Mouse (Mus musculus) CD4-positive, CD25-positive, alpha-beta regulatory T cell, adult 2 months (primary cell): ENCODE measurements around the gene Serpinb7.

Experiments
- DNase-seq: peaks from one replicate; pipeline ENCODE4 v3.0.0-alpha.2; 2012; ENCODE audit warnings: low read depth, low spot score

Gene Serpinb7

DNA sequence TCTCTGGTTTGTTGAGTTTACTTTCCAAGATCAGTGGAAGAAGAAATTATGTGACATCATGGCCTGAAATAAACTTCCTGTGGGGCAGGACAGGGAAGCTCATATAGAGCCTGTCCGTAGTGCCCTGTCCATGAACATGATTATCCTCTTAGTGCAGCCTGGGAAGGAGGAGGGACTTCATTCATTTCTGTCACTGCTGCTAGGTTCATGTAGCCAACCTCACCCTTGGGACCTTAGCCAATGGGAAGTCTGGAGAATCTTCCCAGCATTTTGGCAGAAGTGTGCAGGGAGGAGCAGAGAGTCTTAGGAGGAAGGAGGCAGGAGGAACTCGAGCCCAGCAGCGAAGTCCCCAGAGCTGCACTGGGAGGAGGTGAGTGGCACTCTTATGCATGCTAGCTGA, at the start of gene Serpinb7:
Serpinb7 (plus strand) TSS at position 301 of the 400 bp plus-strand sequence.
- no peak for DNase-seq

GRCm38 (mm10) chr1:107350392-107350791, 49.1 kb upstream of the Serpinb7 start:
- DNase-seq: no peak

GRCm38 (mm10) chr1:107351115-107351514, 48.3 kb upstream of the Serpinb7 start:
- no peak for DNase-seq

GRCm38 (mm10) chr1:107353046-107353445, 46.4 kb upstream of the Serpinb7 start:
- no peak for DNase-seq

- DNase-seq: no peak
Measured at GRCm38 (mm10) chr1:107360898-107361297, 38.6 kb upstream of the Serpinb7 start, which contains the start of gene Serpinb11. Serpinb11 (plus strand) TSS chr1:107361198.

- no peak for DNase-seq
Measured at GRCm38 (mm10) chr1:107365973-107366372, 33.5 kb upstream of the Serpinb7 start.

DNA sequence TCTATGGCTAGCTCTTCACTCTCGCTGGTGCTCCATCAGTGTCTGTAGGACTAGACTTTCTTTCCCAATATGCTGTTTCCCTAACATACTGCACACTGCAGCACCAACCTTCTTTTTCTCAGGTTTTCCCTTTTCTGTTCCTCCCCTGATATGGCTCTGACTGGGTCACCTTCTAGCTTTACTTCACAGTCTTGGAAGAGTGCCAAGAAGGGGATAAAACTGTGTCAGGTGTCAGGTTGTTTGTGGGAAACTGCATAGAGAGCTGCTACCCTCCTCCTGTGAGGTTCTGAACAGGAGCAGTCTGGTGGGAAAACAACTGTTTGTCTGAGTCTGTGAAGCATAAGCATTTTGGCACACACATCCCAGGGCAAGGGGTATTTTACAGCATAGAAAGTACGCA, 30.5 kb upstream of the Serpinb7 start:
- DNase-seq: no peak

- no peak for DNase-seq
Measured at GRCm38 (mm10) chr1:107376952-107377351, 22.5 kb upstream of the Serpinb7 start.

DNA sequence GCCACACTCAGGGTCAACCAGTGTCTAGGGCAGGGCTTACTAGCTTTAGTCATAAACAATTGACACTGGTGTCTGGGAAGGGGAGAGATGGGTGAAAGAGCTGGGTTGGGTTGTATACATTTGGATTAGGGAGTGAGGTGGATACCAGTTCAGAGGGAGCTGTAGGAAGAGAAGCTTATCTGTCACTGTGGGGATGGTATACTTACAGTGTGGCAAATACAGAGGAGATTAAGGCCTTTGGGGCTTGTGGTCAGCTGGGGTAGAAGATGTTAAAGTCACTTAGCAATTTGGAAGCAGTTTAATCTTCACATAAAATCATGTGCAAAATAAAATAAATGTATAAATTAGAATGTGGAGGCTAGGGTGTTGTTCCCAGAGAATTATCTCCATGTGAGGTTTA, 21.1 kb upstream of the Serpinb7 start:
- DNase-seq: no peak

DNA sequence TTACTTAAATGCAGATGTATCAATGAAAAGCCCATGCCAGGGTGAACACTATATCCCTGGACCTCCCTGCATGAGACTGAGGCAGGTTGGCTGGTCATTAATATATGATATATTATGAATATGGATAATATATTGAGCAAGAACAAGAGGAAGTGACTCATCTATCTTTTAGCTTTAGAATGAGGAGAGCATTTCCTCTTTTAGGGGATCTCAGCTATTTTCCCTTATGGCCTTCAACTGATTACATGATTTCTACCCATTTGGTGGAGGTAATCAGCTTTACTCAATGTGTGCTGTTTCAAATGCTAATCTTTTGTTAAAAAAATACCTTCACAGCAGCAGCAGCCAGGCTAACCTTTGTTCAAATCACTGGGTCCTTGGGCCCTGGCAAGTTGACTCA, 18.0 kb upstream of the Serpinb7 start:
- DNase-seq: no peak

DNA sequence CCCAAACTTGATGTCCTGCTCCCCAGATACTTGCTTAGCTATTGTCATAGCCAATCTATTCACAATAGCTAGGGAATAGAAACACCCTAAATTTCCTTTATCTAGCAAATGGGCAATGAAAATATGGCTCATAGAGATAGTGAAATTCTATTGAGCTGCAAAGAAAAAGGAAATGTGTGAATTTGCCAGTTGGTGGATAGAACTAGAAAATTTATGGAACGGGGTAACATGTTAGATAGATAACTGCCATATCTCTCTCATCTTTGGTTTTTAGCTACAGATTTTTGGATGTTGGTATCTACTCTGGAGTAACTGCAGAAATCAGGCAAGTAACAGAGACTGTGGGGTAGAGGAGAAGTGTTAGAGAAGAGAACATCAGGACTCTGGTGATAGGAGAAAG, 17.1 kb upstream of the Serpinb7 start:
- no peak for DNase-seq

DNA sequence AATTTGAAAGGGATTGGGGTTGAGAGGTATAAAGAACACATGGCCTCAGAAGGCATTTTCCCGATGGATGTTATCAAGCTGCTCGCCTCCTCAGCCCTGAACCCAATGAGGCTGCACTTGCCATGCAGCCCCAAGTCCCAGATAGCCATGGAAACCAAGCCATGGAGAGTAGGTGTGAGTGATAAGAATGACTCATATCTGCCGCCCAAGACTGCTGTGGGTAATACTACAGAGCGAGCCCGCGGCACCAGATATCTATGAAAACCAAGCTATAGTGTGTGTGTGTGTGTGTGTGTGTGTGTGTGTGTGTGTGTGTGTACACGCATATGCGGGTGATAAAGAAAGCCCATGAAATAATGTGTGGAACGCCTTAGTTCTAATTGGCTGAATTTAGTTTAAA, 14.9 kb upstream of the Serpinb7 start:
- DNase-seq: no peak

- no peak for DNase-seq
Measured at GRCm38 (mm10) chr1:107389753-107390152, 9.7 kb upstream of the Serpinb7 start.

DNA sequence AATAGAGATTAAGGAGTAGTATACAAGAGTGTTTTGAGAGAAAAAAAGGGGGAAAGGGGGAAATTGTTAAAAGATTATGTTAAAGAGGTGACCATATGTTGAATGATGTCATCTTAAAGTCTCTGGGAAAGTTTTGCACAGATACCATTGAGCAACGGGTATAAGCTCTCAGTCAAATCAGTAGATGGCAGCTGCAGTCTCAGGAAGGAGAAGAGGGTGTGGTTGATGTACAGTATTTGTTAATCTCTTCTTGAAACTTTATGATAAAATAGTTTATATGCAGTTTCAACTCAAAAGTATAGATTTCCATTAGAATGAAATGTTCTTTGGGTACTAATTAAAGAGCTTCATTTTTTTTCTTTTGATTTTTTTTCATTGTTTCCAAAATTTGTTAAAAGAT, 2.0 kb upstream of the Serpinb7 start:
- DNase-seq: no peak

GRCm38 (mm10) chr1:107402082-107402481, 2.6 kb downstream of the Serpinb7 start:
- DNase-seq: no peak

- DNase-seq: no peak
Measured at GRCm38 (mm10) chr1:107414650-107415049, 15.2 kb downstream of the Serpinb7 start.

- no peak for DNase-seq
Measured at GRCm38 (mm10) chr1:107422487-107422886, 23.0 kb downstream of the Serpinb7 start.

DNA sequence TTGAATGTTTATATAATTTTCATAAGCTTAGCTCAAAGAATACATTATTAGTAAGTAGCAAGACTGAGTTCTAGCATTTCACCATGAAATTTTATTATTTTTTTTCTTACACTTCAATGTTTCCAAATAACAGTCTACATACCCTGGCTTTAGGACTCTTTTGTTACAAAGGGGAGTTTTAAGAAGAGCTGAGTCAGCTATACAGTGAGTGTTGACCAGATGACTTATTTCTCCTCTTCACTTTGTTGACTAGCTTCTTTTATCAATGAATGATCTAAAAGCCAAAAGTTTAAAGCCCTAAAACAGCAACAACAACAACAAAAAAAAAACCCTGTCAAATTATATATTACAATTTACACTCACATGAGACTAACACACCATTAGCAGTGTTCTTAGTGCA, 31.8 kb downstream of the Serpinb7 start:
- DNase-seq: no peak

DNA sequence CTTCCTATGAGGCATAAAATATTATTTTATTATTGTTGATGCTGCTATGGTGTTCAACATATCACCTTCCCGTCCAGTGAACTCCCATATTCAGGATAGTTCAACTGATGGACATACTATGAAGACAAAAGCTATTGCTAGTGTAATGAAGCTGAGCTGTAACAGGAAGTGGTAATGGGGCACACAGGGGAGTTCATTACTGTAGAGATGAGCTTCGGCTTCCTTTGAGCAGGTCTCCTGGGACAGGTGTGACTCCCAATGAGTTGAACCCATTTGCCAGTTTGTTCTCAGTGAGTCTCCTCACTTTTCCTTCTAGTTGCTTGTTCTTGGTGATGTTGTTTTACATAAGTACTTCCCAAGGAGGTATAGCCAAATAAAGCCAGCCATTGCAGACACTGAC, 36.1 kb downstream of the Serpinb7 start:
- no peak for DNase-seq

DNA sequence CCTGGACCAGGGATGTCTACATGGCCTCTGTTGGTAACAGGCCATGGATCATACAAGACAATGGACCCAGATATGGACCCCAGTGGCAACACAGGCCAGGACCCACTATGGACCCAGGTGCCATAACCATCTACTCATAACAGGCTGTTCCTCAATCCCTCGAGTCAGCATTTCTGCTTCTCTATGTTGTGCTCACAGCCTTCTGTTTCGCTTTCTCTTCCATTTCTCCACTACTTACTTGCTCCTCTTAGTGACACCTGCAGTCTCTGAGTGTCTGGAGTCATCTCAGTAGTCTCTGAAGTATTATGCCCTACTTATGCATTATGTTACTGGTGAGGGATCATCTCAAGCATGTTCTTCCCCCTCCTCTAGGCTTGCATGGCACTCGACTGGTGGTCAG, 40.0 kb downstream of the Serpinb7 start:
- no peak for DNase-seq

DNA sequence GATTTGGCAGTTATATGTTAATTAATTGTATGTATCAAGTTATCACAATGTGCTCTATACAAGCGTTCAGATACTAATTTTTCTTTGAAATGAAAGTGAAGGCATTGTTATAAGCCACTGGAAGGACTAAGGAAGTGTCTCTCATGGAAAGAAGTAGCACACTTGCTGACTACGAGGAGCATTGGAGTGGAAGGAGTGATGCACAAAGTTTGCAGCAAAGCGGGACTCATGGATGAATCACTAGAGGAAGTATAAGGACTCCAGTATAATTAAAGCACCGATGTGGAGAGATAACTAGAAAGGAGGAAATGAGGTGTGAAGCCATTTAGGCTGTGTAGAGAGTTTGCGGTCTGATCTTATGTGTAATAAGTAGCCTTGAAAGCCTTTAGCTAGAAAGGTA, 45.9 kb downstream of the Serpinb7 start:
- DNase-seq: no peak

- no peak for DNase-seq
Measured at GRCm38 (mm10) chr1:107447228-107447931, 47.9 kb downstream of the Serpinb7 start.

DNA sequence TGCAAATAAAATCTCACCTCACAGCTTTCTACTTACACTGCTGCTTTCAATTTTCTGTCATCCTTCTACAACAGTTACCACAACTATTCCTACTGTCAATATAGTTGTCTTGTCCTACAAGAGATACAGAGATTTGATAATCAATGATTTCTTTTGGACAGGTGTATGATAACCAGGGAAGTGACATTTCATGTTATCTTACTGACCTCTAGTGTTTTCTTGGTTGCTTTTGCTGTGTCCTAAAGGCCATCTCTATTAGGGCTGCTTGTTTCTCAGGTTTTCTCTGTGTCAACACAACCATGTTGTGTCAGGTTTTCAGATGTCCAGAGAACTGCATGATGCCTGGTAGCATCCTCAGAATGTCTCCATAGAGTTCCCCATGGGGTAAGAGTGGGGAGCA, 80.5 kb downstream of the Serpinb7 start:
- DNase-seq: no peak

GRCm38 (mm10) chr1:107481452-107481851, 82.0 kb downstream of the Serpinb7 start:
- peak; percentile 45 for DNase-seq
